Mouse (Mus musculus): ENCODE data around the gene Scn4b.

- TF ChIP-seq GATA1 (IDR thresholded peaks at IDR 0.05; ENCODE audit: borderline replicate concordance, low read length) (no peak), FLI1 (IDR thresholded peaks at IDR 0.05; ENCODE audit: low read length) (no peak)
Measured at GRCm38 (mm10) chr9:45103211-45103979, 34.8 kb upstream of the Scn4b start.

Data from megakaryocyte, embryonic 14.5 days (primary cell).